In genomic region chr7:46607031-46607426, GRCm38 (mm10) we compare ENCODE assay signal across 7 mouse cellular contexts. TPM values are rescaled to one million over a fixed set of nuclear protein-coding genes. Genes with fewer than 3 reads are reported as not detected.
DNase-seq lines count a peak whose midpoint lies in the region; ATAC-seq lines count a peak whose summit lies in the region.

No protein-coding gene starts in this region.

- no peaks in the 10 kb centered on the region for H3K27me3 ChIP-seq in midbrain, embryonic 11.5 days (ENCODE audit: control insufficient read depth, insufficient read depth, low read length)
- H3K27me3 ChIP-seq in midbrain, embryonic 10.5 days (ENCODE audit: low read depth, poor library complexity, severe bottlenecking): no peaks in the 10 kb centered on the region
- H3K27me3 ChIP-seq in forebrain, embryonic 14.5 days (replicated peaks; ENCODE audit: control insufficient read depth, insufficient read depth, low read length): no peaks in the 10 kb centered on the region
- H3K27me3 ChIP-seq in midbrain, embryonic 14.5 days (ENCODE audit: control insufficient read depth, insufficient read depth, low read length): no peaks in the 10 kb centered on the region

- H3K9ac ChIP-seq in midbrain, embryonic 11.5 days (ENCODE audit: low read length): no peak overlapping the region
- no peak overlapping the region for H3K9ac ChIP-seq in forebrain, embryonic 14.5 days (ENCODE audit: low read length)
- no peak overlapping the region for H3K9ac ChIP-seq in midbrain, embryonic 14.5 days (replicated peaks; ENCODE audit: low read length)

- no peaks in the 10 kb centered on the region for H3K9me3 ChIP-seq in midbrain, embryonic 11.5 days (ENCODE audit: control insufficient read depth, low read length)
- H3K9me3 ChIP-seq in midbrain, embryonic 10.5 days (replicated peaks): no peaks in the 10 kb centered on the region
- no peaks in the 10 kb centered on the region for H3K9me3 ChIP-seq in forebrain, embryonic 14.5 days (replicated peaks; ENCODE audit: control insufficient read depth, low read length)
- no peaks in the 10 kb centered on the region for H3K9me3 ChIP-seq in midbrain, embryonic 14.5 days (ENCODE audit: control insufficient read depth, low read length)

- H3K4me3 ChIP-seq in midbrain, embryonic 11.5 days (ENCODE audit: low read depth, low read length): no peak overlapping the region
- no peak overlapping the region for H3K4me3 ChIP-seq in midbrain, embryonic 10.5 days
- H3K4me3 ChIP-seq in forebrain, embryonic 14.5 days (ENCODE audit: low read depth, low read length): no peak overlapping the region
- H3K4me3 ChIP-seq in midbrain, embryonic 14.5 days (replicated peaks; ENCODE audit: low read depth, low read length): no peak overlapping the region

- WGBS in midbrain, embryonic 11.5 days: 74% methylated on average over 8 of the region's 8 CpGs
- 65% methylated on average over 8 of the region's 8 CpGs for WGBS in midbrain, embryonic 10.5 days
- WGBS in forebrain, embryonic 14.5 days: 76% methylated on average over 8 of the region's 8 CpGs
- WGBS in midbrain, embryonic 14.5 days: 65% methylated on average over 8 of the region's 8 CpGs

- H3K27ac ChIP-seq in midbrain, embryonic 11.5 days (ENCODE audit: low read depth, low read length): no peak overlapping the region
- H3K27ac ChIP-seq in midbrain, embryonic 10.5 days (replicated peaks): no peak overlapping the region
- no peak overlapping the region for H3K27ac ChIP-seq in forebrain, embryonic 14.5 days (ENCODE audit: low read depth, low read length)
- H3K27ac ChIP-seq in midbrain, embryonic 14.5 days (replicated peaks; ENCODE audit: low read depth, low read length): no peak overlapping the region

- peak; percentile 82 for DNase-seq in midbrain, embryonic 11.5 days (ENCODE audit: low spot score, missing footprints)
- no peak for DNase-seq in midbrain, embryonic 10.5 days (ENCODE audit: low spot score)
- no peak for DNase-seq in forebrain, embryonic 14.5 days (ENCODE audit: low spot score)
- DNase-seq in midbrain, embryonic 14.5 days: no peak
- DNase-seq in thymus, postnatal 36 days: peak; percentile 44 to 68
- no peak for DNase-seq in right cerebral cortex, postnatal 10 days (ENCODE audit: low spot score in 2 of 2)
- DNase-seq in right cerebral cortex, postnatal 25 days: no peak

- ATAC-seq in midbrain, embryonic 11.5 days (ENCODE audit: low FRiP score): peak; percentile 20; the same call in 1 of the 2 replicates
- peak; percentile 19; the same call in 1 of the 2 replicates for ATAC-seq in forebrain, embryonic 14.5 days
- peak; percentile 26; the same call in 1 of the 2 replicates for ATAC-seq in midbrain, embryonic 14.5 days (ENCODE audit: low FRiP score, low TSS enrichment)

- H3K4me2 ChIP-seq in midbrain, embryonic 11.5 days: no peak overlapping the region
- H3K4me2 ChIP-seq in forebrain, embryonic 14.5 days (ENCODE audit: low read length): no peak overlapping the region
- H3K4me2 ChIP-seq in midbrain, embryonic 14.5 days (ENCODE audit: low read length): no peak overlapping the region

- no peaks in the 10 kb centered on the region for H3K36me3 ChIP-seq in midbrain, embryonic 11.5 days (ENCODE audit: control insufficient read depth, insufficient read depth, low read length)
- peaks cover 2% of the 10 kb centered on the region; the same call in 1 of the 2 replicates for H3K36me3 ChIP-seq in midbrain, embryonic 10.5 days
- H3K36me3 ChIP-seq in forebrain, embryonic 14.5 days (ENCODE audit: control insufficient read depth, insufficient read depth, low read length): no peaks in the 10 kb centered on the region; the same call in 1 of the 2 replicates
- 0 out of 2 replicates have a peak, but pooled peaks cover 16% of the 10 kb centered on the region for H3K36me3 ChIP-seq in midbrain, embryonic 14.5 days (ENCODE audit: control insufficient read depth, insufficient read depth, low read length)

- no peaks in the 10 kb centered on the region for H3K4me1 ChIP-seq in midbrain, embryonic 11.5 days (ENCODE audit: control insufficient read depth, insufficient read depth, low read length)
- H3K4me1 ChIP-seq in midbrain, embryonic 10.5 days: peaks cover 8% of the 10 kb centered on the region
- H3K4me1 ChIP-seq in forebrain, embryonic 14.5 days (ENCODE audit: control insufficient read depth, insufficient read depth, low read length): peaks cover 13% of the 10 kb centered on the region
- no peaks in the 10 kb centered on the region for H3K4me1 ChIP-seq in midbrain, embryonic 14.5 days (ENCODE audit: control insufficient read depth, insufficient read depth, low read length)

RNA-seq across cellular contexts. Expression of gene Sergef, which starts 32.6 kb away (rescaled TPM):
- 14.3 and 15.7 TPM in 2 replicates for polyA plus RNA-seq in midbrain, embryonic 11.5 days (2014; fragmentation: Nextera tagmentation; extraction: Ambion mirVana)
- 17.6 and 19.6 TPM in 2 replicates for polyA plus RNA-seq in midbrain, embryonic 10.5 days (2016; fragmentation: Nextera tagmentation; extraction: Ambion mirVana)
- polyA plus RNA-seq in forebrain, embryonic 14.5 days (2014; fragmentation: Nextera tagmentation; extraction: Ambion mirVana): 23.4 and 26.1 TPM in 2 replicates
- polyA plus RNA-seq in midbrain, embryonic 14.5 days (2014; fragmentation: Nextera tagmentation; extraction: Ambion mirVana): 31.1 and 36.5 TPM in 2 replicates

Comparison
In these comparisons a context has a peak if more than half of its experiments do, and no peak if none do; other contexts are left out.
1. DNase-seq: peak in midbrain, embryonic 11.5 days (single experiment) and thymus, postnatal 36 days (2 of 2); none in midbrain, embryonic 10.5 days (single experiment), forebrain, embryonic 14.5 days (single experiment), midbrain, embryonic 14.5 days (single experiment), right cerebral cortex, postnatal 10 days (0 of 2) and right cerebral cortex, postnatal 25 days (single experiment).
2. Peak in every context shown above with its lines, with median percentiles within 50 percentile points of each other: ATAC-seq.